Mouse (Mus musculus) urinary bladder, adult 2 months (tissue): Measurements from ENCODE around the gene Clec16a. TPM values are rescaled to one million over a fixed set of nuclear protein-coding genes. Genes with fewer than 3 reads are reported as not detected.

Source experiments
- DNase-seq: peaks from one replicate; pipeline ENCODE4 v3.0.0; 2022; ENCODE audit warnings: low spot score
- polyA plus RNA-seq: library from polyadenylated mRNA; depleted of rRNA; stranded (reverse); fragments of >200 nt; gene quantifications from 2 replicates; pipeline ENCODE4 v1.2.3, GENCODE M21; 2012

The Clec16a gene
- polyA plus RNA-seq, 1 experiment: 10.0 TPM

GRCm38 (mm10) chr16:10716696-10717095 is 171.6 kb downstream of the Clec16a start:
- DNase-seq: no peak

DNA sequence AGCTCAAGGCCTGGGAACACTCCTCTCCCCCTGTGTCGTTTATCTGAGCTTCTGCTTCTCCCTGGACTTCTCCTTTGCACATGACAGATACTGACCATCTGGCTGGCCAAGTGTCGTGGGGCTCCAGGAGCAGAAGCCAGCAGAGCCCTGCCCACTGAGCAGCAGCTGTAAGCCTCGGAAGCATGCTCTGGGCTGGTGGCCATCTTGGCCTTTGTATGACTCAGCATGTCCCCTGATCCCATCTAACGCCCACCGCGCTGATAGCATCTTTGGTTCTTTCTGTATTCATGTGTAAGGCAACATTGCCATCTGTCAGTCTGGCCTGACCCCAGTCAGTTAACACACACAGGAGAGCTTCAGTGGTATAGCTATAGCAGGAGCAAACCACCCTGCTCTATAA is 174.8 kb downstream of the Clec16a start:
- DNase-seq: no peak

GRCm38 (mm10) chr16:10722882-10723544 is 177.9 kb downstream of the Clec16a start:
- DNase-seq: no peak

- DNase-seq: no peak
Observed at GRCm38 (mm10) chr16:10723816-10724647, 178.9 kb downstream of the Clec16a start.

- no peak for DNase-seq
Observed at GRCm38 (mm10) chr16:10725156-10725555, 180.0 kb downstream of the Clec16a start.

- no peak for DNase-seq
Observed at GRCm38 (mm10) chr16:10727630-10728029, 182.5 kb downstream of the Clec16a start.

- DNase-seq: no peak
Observed at GRCm38 (mm10) chr16:10728886-10729285, 183.7 kb downstream of the Clec16a start.

DNA sequence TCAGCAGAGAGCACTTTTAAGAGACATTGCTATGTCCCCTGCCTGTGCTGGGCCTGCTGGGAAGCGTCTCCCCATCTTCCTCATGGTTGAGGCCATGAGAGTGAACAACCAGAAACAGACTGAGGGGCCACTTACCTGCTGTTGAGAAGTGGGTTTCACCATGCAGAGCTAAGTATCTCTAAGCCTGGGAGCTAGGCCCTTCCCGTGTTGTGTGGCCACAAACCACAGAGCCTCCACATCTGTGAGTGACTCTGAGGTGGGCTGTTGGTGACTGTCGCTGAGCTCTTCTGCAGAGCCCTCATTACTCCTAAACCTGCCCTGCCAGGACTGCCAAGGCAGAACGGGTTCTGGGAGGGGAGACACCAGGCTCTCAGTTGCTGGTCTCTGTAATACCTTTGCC is 185.8 kb downstream of the Clec16a start:
- no peak for DNase-seq

GRCm38 (mm10) chr16:10731785-10732184 is 186.6 kb downstream of the Clec16a start:
- no peak for DNase-seq

GRCm38 (mm10) chr16:10732421-10732820 is 187.3 kb downstream of the Clec16a start:
- DNase-seq: no peak

DNA sequence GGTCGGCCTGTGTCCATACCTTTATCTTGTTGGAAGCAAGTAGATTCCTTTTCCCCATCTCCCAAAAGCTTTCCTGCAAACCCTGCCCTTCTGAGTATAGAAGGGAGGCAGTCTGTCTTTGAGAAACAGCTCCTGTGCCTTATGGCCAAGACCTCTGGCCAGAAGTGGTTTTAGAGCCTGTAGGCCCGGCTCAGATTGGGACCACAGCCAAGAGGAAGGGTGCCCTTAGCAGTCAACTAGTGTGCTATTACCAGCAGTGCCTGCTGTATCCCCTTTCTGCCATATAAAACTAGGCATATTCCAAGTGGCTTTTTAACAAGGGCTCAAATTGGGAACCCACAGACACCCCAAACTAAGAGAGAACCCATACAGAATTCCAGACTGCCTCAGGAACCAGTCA is 190.6 kb downstream of the Clec16a start:
- no peak for DNase-seq

DNA sequence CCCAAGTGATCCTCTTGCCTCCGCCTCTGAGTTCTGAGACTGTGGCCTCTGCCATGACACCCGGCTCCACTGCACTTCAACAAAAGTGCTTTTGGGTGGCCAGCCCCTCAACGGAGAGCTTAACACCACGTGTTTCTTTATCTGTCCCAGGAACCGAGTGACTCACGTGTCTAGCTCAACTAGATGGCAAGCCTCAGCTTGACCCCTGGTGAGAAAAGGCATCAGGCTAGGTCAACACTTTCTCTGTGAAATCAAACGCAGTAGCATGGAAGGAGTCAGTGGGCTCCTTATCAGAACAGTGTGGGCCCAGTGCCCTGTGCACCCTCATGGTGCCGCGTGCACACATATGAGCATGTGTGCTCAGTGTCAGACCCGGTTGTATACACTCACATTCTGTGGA is 191.2 kb downstream of the Clec16a start:
- no peak for DNase-seq

DNA sequence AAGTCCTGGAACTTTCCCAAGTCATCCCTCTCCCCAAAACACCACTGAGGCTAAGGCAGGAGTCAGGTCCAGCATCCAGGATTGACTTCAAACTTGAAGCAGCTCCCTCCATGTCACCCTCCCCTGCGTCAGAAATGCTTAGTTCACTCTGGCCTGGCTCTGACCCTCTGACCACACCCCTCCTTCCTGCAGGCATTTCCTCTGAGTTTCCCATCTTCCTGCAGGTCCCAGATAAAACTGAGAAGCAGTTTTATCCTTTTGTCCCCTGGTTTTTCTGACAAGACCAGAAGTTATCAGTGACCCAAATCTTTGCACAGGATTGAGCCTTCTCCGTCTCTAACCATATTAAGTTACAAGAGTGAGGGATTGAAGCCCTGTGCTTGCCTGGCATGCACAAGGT is 192.4 kb downstream of the Clec16a start:
- DNase-seq: no peak

- DNase-seq: no peak
Observed at GRCm38 (mm10) chr16:10738866-10739265, 193.7 kb downstream of the Clec16a start.

DNA sequence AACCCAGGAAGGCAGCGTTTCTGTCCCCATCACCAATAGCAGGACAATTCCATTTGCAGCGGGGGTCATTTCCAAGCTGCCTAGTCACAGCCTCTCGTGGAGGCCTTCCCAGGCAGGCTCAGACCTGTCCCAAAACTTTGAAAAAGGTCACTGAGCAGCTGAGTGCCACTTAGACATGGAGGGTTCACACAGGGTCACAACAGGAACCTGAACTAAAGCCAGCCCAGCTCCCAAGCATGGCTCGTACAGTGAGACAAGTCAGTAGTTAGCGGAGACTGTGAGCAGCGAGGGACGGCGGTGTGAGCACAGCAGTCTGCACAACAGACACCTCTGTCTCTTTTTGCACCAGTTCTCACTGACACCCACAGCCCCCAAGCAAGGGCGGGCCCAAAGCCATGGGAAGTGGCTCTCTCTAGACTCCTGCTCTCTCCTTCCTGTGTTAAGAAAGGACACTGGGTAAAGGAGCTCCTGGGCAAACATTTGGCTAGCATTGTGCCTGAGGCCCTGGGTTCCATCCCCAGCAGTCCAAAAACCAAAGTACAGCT is 194.8 kb downstream of the Clec16a start:
- DNase-seq: no peak

DNA sequence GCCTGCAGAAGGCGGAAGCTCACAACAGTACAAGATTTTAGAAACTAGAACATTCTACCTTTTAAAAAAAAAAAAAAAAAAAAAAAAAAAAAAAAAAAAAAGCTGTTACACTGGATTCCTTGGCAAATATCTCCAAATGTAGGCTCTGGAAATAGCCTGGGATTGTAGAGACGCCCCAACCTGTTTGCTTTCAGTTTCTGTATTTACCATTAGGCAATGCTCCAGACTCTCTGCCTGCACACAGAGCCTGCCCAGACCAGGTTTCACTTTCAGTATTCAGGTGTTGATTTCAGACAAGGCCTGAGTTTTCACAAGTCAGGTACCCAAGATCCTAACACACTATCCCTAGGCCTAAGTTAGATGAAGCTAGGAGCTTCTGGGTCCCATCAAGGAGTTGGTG is 195.9 kb downstream of the Clec16a start:
- no peak for DNase-seq

GRCm38 (mm10) chr16:10749226-10749625 is 204.1 kb downstream of the Clec16a start:
- no peak for DNase-seq

DNA sequence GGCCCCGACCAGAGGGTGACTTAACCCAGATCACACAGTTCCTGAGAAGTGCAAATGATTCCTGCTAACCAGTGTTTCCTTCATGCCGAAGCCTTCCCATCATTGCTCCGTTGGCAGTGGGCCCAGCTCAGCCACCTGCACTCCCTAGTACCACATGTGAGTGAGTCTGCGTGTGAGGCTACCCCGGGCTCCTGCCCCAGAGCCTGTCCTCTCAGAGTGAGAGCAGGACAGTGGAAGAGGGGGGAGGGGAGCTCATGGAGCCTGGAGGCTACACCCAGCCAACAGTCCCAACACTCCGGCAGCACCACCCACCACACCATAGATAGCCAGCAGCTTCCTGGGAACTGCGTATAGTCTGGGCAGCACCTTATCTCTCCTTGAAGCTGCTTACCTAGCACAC is 204.7 kb downstream of the Clec16a start:
- DNase-seq: no peak

DNA sequence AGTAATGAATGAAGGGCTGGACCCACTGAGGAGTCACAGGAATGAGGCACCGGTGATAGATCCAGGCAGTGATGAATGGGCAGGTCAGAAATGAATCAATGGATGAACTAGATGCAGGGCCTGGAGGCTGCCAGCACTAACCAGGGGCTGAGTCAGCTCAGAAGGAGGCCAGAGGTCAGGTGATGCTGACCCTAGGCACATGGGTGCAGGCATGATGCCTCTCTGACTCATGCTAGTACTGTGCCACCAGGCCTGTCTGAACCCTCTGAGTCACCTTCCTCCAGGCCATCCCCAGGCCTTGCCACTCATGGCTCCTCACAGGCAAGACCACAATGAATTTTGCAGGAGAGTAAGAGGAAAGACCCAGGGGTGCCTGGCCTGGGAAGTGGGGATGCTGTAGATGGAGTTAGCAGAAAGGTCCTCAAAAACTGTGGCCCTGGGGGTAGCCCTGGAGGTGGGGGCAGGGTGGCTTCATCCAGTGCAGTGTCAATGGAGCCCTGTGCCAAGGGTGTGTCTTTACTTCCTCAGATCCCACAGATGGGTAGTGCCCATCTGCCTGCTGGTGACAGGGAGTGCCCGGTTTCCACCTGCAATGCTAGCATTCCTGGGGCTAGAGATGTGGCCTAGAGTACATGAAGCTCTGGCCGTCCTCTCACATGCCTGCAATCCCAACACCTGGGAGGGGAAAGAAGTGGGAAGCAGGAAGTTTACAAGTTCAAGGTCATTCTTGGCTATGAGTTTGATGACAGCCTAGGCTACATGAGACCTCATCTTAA is 209.6 kb downstream of the Clec16a start:
- DNase-seq: no peak

- DNase-seq: no peak
Observed at GRCm38 (mm10) chr16:10756168-10756567, 211.0 kb downstream of the Clec16a start.

GRCm38 (mm10) chr16:10761182-10761581 is 216.0 kb downstream of the Clec16a start:
- no peak for DNase-seq

GRCm38 (mm10) chr16:10762569-10763180 is 217.5 kb downstream of the Clec16a start:
- no peak for DNase-seq
